Mouse (Mus musculus): ENCODE measurements around the gene Ifit3. TPM values are rescaled to one million over a fixed set of nuclear protein-coding genes. Genes with fewer than 3 reads are reported as not detected.

The Ifit3 gene
- 0.28 and 0.59 TPM in 2 replicates for polyA plus RNA-seq (2012; rRNA removed; ENCODE audit: low replicate concordance)

DNA sequence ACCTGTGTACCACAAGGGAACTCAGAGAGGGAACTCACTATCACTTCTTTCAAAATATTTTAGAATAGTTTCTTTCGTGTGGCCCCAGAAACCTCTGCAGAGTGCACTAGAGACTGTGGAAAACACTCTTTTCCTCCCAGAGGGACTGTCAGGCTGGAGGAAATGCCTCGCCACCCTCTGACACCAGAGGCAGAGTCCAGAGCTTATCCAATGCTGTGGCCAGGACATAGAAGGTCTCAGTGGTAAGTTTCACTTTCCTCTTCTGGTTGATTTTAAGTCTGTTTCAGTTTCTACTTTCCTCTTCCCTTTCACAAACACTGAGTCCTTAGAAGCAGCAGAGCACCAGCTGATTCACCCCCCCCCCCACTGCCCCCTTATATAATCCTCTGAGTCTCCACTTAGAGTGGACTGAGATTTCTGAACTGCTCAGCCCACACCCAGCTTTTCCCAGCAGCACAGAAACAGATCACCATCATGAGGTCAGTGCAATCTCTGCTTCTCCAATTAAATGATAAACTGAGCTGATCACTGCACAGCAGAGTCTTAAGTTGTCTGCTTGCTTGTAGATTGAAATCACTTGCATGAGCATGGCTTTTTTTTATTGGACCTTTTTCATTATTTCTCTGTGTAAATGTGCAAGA, at the start of gene Ifit3:
Gene Ifit3, plus strand, starts transcription at position 406 of the 641 bp plus-strand sequence.

DNA sequence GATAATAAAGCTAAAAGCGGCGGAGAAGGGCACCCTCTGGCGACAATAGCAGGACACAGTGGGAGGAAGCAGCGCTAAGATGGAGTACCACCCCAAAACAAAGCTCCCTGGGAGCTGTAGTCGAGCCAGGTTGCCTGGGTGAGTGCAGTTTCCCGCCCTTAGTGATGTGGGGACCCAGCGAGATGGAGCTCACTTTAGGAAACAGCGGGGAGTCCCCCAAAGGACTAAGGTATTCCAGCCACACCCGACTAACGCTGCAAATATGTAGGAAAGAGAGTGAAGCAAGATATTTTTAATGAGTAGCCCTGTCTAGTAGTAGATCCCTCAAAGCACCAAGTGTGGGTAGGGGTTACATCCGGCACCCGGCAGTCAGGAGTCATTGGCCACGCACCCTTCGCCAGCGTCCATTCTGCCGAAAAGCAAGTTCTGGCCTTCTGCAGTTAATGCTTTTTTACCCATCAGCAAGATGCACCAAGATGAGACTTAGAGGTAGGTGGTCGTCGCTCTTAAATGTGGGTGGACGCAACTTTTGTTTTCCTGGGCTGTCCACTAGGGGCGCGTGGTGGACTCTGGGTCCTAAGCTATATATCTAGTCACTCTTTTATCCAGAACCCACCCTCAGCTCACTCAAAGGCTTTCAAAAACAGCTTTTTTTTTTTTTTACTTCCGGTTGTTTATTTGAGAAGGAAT, 32.7 kb upstream of the Ifit3 start, which contains the start of gene Ifit2:
Gene Ifit2, plus strand, starts transcription at position 161 of the 690 bp plus-strand sequence.

DNA sequence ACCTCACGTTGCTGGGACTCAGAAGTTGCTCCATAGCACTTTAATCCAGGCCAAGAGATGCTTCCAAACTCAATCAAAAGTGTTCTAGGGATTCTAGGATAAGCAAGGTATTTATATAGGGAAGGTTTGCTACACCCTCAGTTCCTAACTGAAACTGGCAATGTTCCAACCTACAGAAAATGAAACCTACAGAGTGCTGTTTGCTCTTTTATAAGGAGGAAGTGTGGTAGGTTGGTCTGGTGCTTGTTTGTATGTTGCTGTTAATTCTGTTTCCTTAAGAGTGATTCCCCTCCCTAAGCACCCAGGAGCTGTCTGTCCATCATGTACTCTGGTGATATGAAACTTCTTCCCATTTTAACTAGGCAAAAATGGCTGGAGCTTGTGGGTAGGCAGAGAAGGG, 18.6 kb downstream of the Ifit3 start, which contains the start of gene Ifit1bl1:
Gene Ifit1bl1, minus strand, starts transcription at position 69 of the 400 bp plus-strand sequence.

GRCm38 (mm10) chr19:34607237-34608051, 24.1 kb downstream of the Ifit3 start, which contains the start of gene Ifit3b:
TSS of gene Ifit3b (plus strand) at chr19:34607970.

Other genes with a start within 250 kb of the Ifit3 start
- 7.0 and 8.7 TPM in 2 replicates for gene Ch25h, start 108.4 kb upstream of the Ifit3 start, polyA plus RNA-seq (2012; rRNA removed; ENCODE audit: low replicate concordance)
- gene Lipa, start 56.1 kb upstream of the Ifit3 start, polyA plus RNA-seq (2012; rRNA removed; ENCODE audit: low replicate concordance): 14.6 and 22.6 TPM in 2 replicates
- gene Ifit2, start 32.8 kb upstream of the Ifit3 start, polyA plus RNA-seq (2012; rRNA removed; ENCODE audit: low replicate concordance): 0.07 and 0.08 TPM in 2 replicates
- 1.1 and 3.6 TPM in 2 replicates for gene Ifit1bl1, start 18.4 kb downstream of the Ifit3 start, polyA plus RNA-seq (2012; rRNA removed; ENCODE audit: low replicate concordance)
- 0.15 and 0.31 TPM in 2 replicates for gene Ifit3b, start 24.4 kb downstream of the Ifit3 start, polyA plus RNA-seq (2012; rRNA removed; ENCODE audit: low replicate concordance)
- gene Ifit1bl2, start 57.2 kb downstream of the Ifit3 start, polyA plus RNA-seq (2012; rRNA removed; ENCODE audit: low replicate concordance): 1.3 and 2.3 TPM in 2 replicates
- 0.90 and 8.1 TPM in 2 replicates for gene Ifit1, start 57.3 kb downstream of the Ifit3 start, polyA plus RNA-seq (2012; rRNA removed; ENCODE audit: low replicate concordance)
- gene Slc16a12, start 163.8 kb downstream of the Ifit3 start, polyA plus RNA-seq (2012; rRNA removed; ENCODE audit: low replicate concordance): 0.31 and 2.3 TPM in 2 replicates